Mouse (Mus musculus): ENCODE results near the gene Ypel3.

Gene Ypel3

DNA sequence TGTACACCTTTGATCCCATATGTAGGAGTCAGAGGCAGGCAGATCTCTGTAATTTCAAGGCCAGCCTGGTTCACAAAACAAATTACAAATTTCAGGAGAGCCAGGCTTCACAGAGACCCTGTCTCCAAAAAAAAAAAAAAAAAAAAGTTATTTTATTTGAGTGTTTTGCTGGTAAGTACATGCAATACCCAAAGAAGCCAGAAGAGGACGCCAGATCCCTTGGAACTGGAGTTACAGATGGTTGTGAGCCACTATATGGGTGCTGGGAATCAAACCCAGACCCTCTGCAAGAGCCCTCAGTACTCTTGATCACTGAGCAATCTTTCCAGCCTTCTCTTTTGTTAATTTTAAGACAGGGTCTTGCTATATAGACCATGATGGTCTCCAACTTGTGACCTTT lies 42.1 kb downstream of the Ypel3 start:
- DNase-seq = no peak

DNA sequence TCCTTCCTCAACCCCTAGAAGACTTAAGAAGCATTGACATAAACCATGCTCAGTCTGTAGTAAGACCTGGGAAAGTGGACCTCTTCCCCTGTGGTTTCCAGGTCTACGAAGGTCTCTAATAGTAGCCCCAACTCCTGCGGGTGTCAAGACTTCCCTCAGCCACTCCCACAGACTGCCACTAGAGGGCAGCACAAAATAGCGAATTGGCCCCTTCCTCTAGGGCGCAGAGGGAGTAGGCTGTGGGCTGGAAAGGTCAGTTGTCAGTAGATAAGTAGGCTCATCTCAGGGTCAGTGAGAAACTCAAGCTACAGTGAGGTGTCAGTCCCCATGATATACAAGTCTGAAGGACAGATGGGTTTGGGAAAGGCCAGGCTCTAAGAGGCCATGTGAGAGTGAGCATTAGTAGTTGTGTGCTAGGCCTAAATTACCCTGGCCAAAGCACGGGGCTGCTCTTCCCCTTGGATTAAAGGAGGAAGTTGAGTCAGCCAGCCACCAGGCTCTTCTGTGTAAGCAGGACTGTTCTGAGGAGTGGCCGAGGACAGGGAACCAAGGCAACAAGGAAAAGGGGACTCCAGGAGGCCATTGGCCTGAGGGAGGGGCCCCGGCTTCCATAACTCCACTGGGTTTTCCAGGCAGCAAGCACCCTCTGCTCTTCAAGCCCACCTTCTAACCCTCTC lies 45.2 kb downstream of the Ypel3 start:
- peak; percentile 88 to 90 for DNase-seq

DNA sequence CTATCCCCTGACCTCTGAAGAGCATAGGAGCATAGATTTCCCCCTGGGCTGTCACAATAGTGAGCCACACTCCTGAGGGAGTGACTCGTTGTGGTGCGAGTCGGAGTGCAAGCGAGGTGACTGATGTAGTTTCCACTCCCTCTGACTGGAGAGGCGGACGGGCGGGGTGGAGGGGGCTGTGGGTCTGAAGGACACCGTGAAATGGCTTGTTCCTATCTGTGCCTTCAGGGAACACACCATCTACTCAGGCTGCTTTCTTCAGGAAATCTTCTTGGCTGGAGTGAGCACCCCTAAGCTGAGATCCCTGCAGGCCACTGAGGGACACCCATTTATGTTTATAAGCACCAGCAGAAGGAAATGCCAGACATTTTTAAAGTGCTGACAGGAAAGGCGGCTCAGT lies 46.0 kb downstream of the Ypel3 start:
- DNase-seq = no peak

DNA sequence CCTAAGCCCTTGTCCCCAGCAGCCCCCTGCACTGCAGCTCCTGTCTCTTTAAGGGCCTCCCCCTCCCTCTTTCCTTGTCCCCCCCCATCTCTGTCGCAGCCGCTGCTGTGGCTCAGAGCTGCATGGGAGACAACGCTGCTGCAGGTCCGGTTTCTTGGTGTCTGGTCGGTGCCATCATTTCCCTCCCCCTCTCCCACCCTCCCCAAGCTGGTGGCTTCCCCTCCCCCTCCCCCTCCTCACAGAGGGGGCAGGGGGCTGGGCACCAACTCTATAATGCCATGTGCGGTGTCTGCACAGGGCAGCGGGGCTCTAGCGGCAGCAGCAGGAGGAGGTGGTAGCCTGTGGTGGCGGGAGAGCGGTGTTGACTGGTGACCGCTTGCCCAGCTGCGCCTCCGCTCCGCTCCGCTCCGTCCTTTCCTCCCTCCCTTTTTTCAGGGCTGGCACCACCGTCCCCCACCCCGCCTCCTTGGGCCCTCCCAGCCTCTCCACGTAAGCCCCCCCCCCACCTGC lies 46.5 kb downstream of the Ypel3 start:
- no peak for DNase-seq

DNA sequence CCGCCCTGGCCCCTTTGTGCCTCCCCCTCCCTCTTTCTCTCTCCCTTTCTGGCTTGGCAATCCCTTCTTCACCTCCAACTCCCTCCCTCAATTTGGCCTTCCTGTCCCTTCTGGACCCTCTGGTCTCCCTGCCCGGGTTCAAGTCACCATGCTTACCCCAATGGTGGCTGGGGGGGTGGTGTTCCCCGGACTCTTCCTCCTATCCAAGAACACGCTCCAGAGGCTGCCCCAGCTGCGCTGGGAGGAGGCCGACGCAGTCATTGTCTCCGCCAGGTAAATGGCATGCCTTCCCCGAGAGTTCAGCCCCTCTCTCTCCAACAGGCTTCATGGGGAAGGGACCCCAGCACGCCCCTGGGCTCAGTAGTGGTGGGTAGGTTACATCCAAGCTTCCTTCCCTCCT lies 47.2 kb downstream of the Ypel3 start:
- no peak for DNase-seq

DNA sequence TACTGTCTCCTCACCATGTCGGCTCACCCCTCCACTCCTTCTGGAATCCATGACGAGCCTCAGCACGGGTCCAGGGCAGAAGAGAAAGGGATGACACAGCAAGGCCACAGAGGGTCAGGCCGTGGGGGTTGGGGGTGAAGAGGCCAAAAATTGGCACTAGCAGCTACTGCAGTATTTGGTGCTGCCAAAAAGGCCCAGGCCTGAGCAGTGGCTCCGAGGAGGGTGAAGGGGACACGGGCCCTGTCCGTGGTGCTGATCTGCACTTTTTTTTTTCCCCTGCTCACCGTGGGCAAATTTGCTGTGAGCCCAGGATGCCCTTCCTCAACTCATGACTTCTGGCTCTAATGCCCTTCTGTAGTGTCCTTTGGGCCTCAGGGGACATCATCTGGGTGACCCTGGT lies 48.6 kb downstream of the Ypel3 start:
- DNase-seq = peak in 1 of 2 experiments; percentile 32

DNA sequence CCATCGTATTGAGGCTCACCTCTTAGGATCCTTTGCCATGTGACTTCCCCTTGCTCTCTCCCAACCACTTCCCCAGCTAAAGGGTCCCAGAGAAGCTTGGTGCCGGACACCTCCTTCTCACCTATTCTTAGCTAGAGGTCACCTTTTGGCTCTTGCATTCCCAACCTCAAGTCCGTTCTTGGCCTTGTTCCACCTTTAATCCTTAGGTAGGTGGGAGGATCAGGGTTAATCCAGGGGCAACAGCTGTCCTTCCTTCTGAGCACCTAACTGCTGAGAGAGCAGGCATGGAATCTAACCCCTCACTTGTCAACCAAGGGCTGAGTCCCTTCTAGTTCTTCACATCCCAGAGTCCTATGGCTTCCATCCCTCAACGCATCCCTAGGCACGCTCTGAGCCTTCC lies 49.2 kb downstream of the Ypel3 start:
- no peak for DNase-seq
